Mouse (Mus musculus) inflammation-experienced regulatory T-cells (primary cell): ENCODE results near the gene Tmem233. TPM values are rescaled to one million over a fixed set of nuclear protein-coding genes. Genes with fewer than 3 reads are reported as not detected.

Source experiments
- polyA plus RNA-seq, 2 experiments: library from polyadenylated mRNA; unstranded; fragments of 100-300 nt; shearing (Covaris generic); gene quantifications; one replicate each; pipeline ENCODE4 v1.2.1; 2017

Gene Tmem233
- not detected for polyA plus RNA-seq

DNA sequence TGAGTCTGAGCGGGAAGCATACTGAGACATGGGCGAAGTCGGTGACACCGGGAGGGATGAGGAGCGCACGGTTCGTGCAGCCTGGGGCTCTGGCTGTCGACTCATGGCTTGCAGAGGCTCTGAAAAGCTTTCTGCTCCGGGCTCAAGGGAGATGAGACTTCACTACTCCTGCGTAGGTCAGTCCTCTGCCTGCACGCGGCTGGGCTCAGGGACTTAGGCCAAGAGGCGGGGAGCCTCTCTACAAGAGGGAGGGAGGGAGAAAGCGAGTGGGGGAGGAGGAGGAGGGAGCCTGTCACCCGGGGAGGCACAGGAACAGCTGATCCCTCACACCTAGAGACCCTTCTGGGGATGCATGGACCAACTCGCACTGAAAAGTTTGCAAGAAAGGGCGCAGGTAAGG, at the start of gene Tmem233:
Tmem233 (minus strand) TSS at position 164 of the 400 bp plus-strand sequence.

DNA sequence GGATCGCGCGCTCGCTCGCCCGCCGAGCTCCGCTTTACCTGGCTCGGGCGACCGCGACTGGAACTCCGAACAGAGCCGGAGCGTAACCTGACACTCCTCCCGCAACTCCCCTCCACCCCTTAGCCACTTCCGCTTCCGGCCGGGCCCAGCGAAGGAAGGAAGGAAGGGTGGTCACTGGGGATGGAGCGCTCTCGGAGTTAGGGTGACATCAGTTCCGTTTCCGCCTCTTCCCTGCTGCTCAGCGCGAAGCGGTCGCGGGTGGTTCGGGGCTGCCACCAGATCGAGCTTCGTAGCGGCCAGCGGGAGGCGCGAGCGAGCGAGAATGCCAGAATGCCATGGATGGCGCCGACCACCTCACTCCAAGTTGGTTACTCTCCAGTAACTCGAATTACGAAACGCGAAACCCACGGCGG, 58.7 kb downstream of the Tmem233 start, which contains the start of gene Prkab1:
Prkab1 (minus strand) TSS at position 182 of the 413 bp plus-strand sequence.

Other genes with a start within 250 kb of the Tmem233 start
- 1 to 10 TPM; 2.6 to 4.9 TPM for gene Cit, start 238.0 kb downstream of the Tmem233 start, polyA plus RNA-seq
- gene Prkab1, start 58.7 kb downstream of the Tmem233 start, polyA plus RNA-seq: 100 to 1,000 TPM in 1 of 2 experiments, 10 to 100 TPM in 1; 88.0 to 111 TPM
- under 1 TPM in 1 of 2 experiments, not detected in 1; 0.07 TPM for gene Ccdc60, start 205.7 kb upstream of the Tmem233 start, polyA plus RNA-seq